Mouse (Mus musculus) small intestine, adult 2 months (tissue): ENCODE data around the gene Cald1. TPM values are rescaled to one million over a fixed set of nuclear protein-coding genes. Genes with fewer than 3 reads are reported as not detected.

ENCODE experiments used
- H3K27ac ChIP-seq: fragments of 200-500 bp; 2 replicates; pipeline ENCODE4 v1.5.1; 2012; ENCODE audit warnings: low read depth, low read length, control low read depth, inconsistent platforms; ENCODE audit not compliant: insufficient read depth
- H3K27me3 ChIP-seq: fragments of 200-500 bp; 2 replicates; pipeline ENCODE4 v1.6.1; 2012; ENCODE audit warnings: mild to moderate bottlenecking, moderate library complexity, low read length, inconsistent platforms; ENCODE audit not compliant: control insufficient read depth, insufficient read depth
- H3K36me3 ChIP-seq: fragments of 200-500 bp; 2 replicates; pipeline ENCODE4 v1.6.1; 2012; ENCODE audit warnings: mild to moderate bottlenecking, low read length, control low read depth, inconsistent platforms; ENCODE audit not compliant: control insufficient read depth, insufficient read depth
- H3K4me1 ChIP-seq: fragments of 200-500 bp; 2 replicates; pipeline ENCODE4 v1.6.1; 2012; ENCODE audit warnings: low read length, inconsistent platforms, mixed read lengths; ENCODE audit not compliant: control insufficient read depth, insufficient read depth, insufficient read length
- H3K4me3 ChIP-seq: fragments of 200-500 bp; 2 replicates; pipeline ENCODE4 v1.5.1; 2012; ENCODE audit warnings: low read depth, mild to moderate bottlenecking, control low read depth, inconsistent platforms, low read length, moderate library complexity
- CTCF ChIP-seq: fragments of 200-500 bp; IDR thresholded peaks from 2 replicates; pipeline ENCODE4 v1.5.1; 2012; ENCODE audit warnings: low read depth, mild to moderate bottlenecking, control low read depth, inconsistent platforms, low read length, moderate library complexity, mixed read lengths; ENCODE audit not compliant: insufficient replicate concordance, insufficient read length; ENCODE audit errors: extremely low read depth
- POLR2A ChIP-seq: fragments of 200-500 bp; IDR thresholded peaks from 2 replicates; pipeline ENCODE4 v1.6.1; 2012; ENCODE audit warnings: low read depth, mild to moderate bottlenecking, control low read depth, inconsistent platforms, low read length, moderate library complexity
- WGBS: fragments of 180-500 bp; shearing (Covaris S2); methylation state at CpG from one replicate; pipeline ENCODE4 v1.1.7; 2018; 5-methylcytosine and 5-hydroxymethylcytosine counted together
- polyA plus RNA-seq: library from polyadenylated mRNA; depleted of rRNA; stranded (reverse); fragments of >200 nt; gene quantifications from 2 replicates; pipeline ENCODE4 v1.2.3, GENCODE M21; 2012

The Cald1 gene
- polyA plus RNA-seq, 1 experiment: 5.6 TPM

- H3K4me1 ChIP-seq: no peaks in the 10 kb centered on the region; the same call in 1 of the 2 replicates
- H3K27ac ChIP-seq: no peak overlapping the region
- no peak overlapping the region for H3K4me3 ChIP-seq
- no peaks in the 10 kb centered on the region for H3K27me3 ChIP-seq
- 83% methylated on average over 5 of the region's 5 CpGs for WGBS
- no peaks in the 10 kb centered on the region for H3K36me3 ChIP-seq
- TF ChIP-seq CTCF: no peak
- no peak for TF ChIP-seq POLR2A
Observed at GRCm38 (mm10) chr6:34765721-34766120, 167.4 kb downstream of the Cald1 start.

GRCm38 (mm10) chr6:34769984-34770383 lies 171.7 kb downstream of the Cald1 start:
- no peak overlapping the region for H3K4me3 ChIP-seq
- no peak overlapping the region for H3K27ac ChIP-seq
- H3K27me3 ChIP-seq: no peaks in the 10 kb centered on the region
- no peak for TF ChIP-seq POLR2A
- no peak for TF ChIP-seq CTCF
- no peaks in the 10 kb centered on the region for H3K36me3 ChIP-seq
- no peaks in the 10 kb centered on the region for H3K4me1 ChIP-seq
- 85% methylated on average over 2 of the region's 2 CpGs for WGBS

- 80% methylated on average over 6 of the region's 6 CpGs for WGBS
- Histone ChIP-seq H3K36me3 (no peaks in the 10 kb centered on the region), H3K27me3 (no peaks in the 10 kb centered on the region), H3K4me1 (no peaks in the 10 kb centered on the region), H3K4me3 (no peak overlapping the region), H3K27ac (no peak overlapping the region)
- TF ChIP-seq CTCF (no peak), POLR2A (no peak)
Observed at GRCm38 (mm10) chr6:34770491-34770890, 172.2 kb downstream of the Cald1 start.

- Histone ChIP-seq H3K27ac (no peak overlapping the region), H3K4me3 (no peak overlapping the region), H3K36me3 (no peaks in the 10 kb centered on the region), H3K27me3 (no peaks in the 10 kb centered on the region), H3K4me1 (no peaks in the 10 kb centered on the region; the same call in 1 of the 2 replicates)
- TF ChIP-seq POLR2A (no peak), CTCF (no peak)
Observed at GRCm38 (mm10) chr6:34776396-34776795, 178.1 kb downstream of the Cald1 start.

GRCm38 (mm10) chr6:34777094-34777493 lies 178.8 kb downstream of the Cald1 start:
- Histone ChIP-seq H3K27me3 (no peaks in the 10 kb centered on the region), H3K4me3 (no peak overlapping the region), H3K27ac (no peak overlapping the region), H3K4me1 (no peaks in the 10 kb centered on the region; the same call in 1 of the 2 replicates), H3K36me3 (no peaks in the 10 kb centered on the region)
- TF ChIP-seq CTCF (no peak), POLR2A (no peak)
- WGBS: 87% methylated on average over 2 of the region's 2 CpGs

GRCm38 (mm10) chr6:34777981-34778668 lies 179.8 kb downstream of the Cald1 start:
- Histone ChIP-seq H3K4me1 (no peaks in the 10 kb centered on the region; the same call in 1 of the 2 replicates), H3K27ac (no peak overlapping the region), H3K27me3 (no peaks in the 10 kb centered on the region), H3K36me3 (no peaks in the 10 kb centered on the region), H3K4me3 (no peak overlapping the region)
- TF ChIP-seq CTCF (no peak), POLR2A (no peak)
- WGBS: 74% methylated on average over 10 of the region's 10 CpGs

- Histone ChIP-seq H3K27ac (peak within 1 kb of the TSS; percentile 86), H3K27me3 (no peaks in the 10 kb centered on the region), H3K4me1 (no peaks in the 10 kb centered on the region; the same call in 1 of the 2 replicates), H3K36me3 (no peaks in the 10 kb centered on the region), H3K4me3 (peak within 1 kb of the TSS; percentile 88)
- TF ChIP-seq CTCF: no peak
- peak; percentile 65 for TF ChIP-seq POLR2A
- under 1% methylated on average over 81 of the region's 81 CpGs for WGBS
Observed at GRCm38 (mm10) chr6:34780231-34780942, 182.1 kb downstream of the Cald1 start, which contains the start of gene Agbl3. TSS of gene Agbl3 (plus strand) at chr6:34780432.

GRCm38 (mm10) chr6:34780943-34781289 lies 182.6 kb downstream of the Cald1 start:
- 2% methylated on average over 13 of the region's 13 CpGs for WGBS

More at GRCm38 (mm10) chr6:34780943-34781289, 182.6 kb downstream of the Cald1 start:
- Histone ChIP-seq H3K27me3 (no peaks in the 10 kb centered on the region), H3K4me3 (peak overlapping the region; percentile 88), H3K36me3 (no peaks in the 10 kb centered on the region), H3K4me1 (no peaks in the 10 kb centered on the region; the same call in 1 of the 2 replicates), H3K27ac (peak overlapping the region; percentile 86)
- TF ChIP-seq CTCF: no peak
- no peak; the same call in 1 of the 2 replicates for TF ChIP-seq POLR2A
